Mouse (Mus musculus) erythroblast, embryonic 14.5 days (primary cell): ENCODE measurements around the gene Atp2c1.

Experiments
- GATA1 ChIP-seq: IDR thresholded peaks from 2 replicates; pipeline ENCODE4 v1.6.1; 2012; ENCODE audit warnings: low read length, inconsistent platforms, mixed read lengths
- TAL1 ChIP-seq: IDR thresholded peaks from 3 replicates; pipeline ENCODE4 v1.6.1; 2012; ENCODE audit warnings: low read length, inconsistent platforms, mixed read lengths

DNA sequence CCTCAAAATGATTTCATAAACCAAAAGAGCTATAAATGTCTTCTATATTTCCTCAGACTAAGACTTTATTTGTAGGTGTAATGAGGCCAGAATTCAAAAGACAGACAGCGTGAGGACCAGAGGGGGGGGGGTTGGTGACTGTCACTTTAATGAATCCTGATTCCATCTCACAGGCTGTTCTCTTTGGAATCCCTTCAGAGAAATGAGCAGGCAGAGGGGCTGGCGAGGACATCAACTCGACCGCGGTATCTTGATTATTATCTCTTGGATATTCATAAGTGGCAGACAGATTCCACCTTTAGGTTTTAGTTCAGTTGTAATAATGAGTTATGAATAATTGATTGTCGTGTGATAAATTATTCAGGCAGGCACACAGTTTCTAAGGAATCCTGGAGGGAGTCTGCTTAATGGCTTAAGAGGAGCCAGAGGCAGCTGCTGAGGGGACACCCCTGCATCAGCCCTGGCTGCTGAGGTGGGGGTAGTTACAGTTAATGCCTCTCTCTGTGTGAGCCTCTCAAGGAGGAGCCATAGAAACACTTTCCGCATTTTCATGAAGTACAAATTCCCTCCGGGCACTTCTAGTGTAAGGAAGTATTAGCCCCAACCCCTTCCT lies 147.5 kb downstream of the Atp2c1 start:
- no peak for TF ChIP-seq TAL1
- no peak for TF ChIP-seq GATA1
